Mouse (Mus musculus): ENCODE data around the gene Glra1.

- peak; percentile 27; the same call in 1 of the 2 replicates for TF ChIP-seq CTCF (IDR thresholded peaks at IDR 0.05; ENCODE audit: control insufficient read depth, insufficient read depth, insufficient replicate concordance, low read depth, low read length)
- TF ChIP-seq POLR2A (IDR thresholded peaks at IDR 0.05; ENCODE audit: control insufficient read depth, low read depth, low read length), result no peak
These were observed 110.1 kb downstream of the Glra1 start for GRCm38 (mm10) chr11:55497885-55498284.

All from testis, adult 2 months (tissue).